Mouse (Mus musculus) central nervous system, embryonic 14 days (tissue): ENCODE results near the gene Krt33b. TPM values are rescaled to one million over a fixed set of nuclear protein-coding genes. Genes with fewer than 3 reads are reported as not detected.

Source experiments
- polyA plus RNA-seq: library from polyadenylated mRNA; depleted of rRNA; stranded (reverse); fragments of >200 nt; gene quantifications from 2 replicates; pipeline ENCODE4 v1.2.3, GENCODE M21; 2012; rRNA removed

Krt33b gene
- polyA plus RNA-seq: 0.16 TPM in 1 of 2 replicates, not detected in the other

GRCm38 (mm10) chr11:100029768-100030167 is at the start of gene Krt33b:
Krt33b (minus strand) TSS chr11:100029868.

GRCm38 (mm10) chr11:100050451-100050850 is 20.8 kb upstream of the Krt33b start, which contains the start of gene Krt31:
Krt31 (minus strand) TSS chr11:100050551.

GRCm38 (mm10) chr11:100041454-100041853 is 11.8 kb upstream of the Krt33b start, which contains the start of gene Krt34:
Krt34 (minus strand) TSS chr11:100041554.

GRCm38 (mm10) chr11:100016112-100016511 is 13.6 kb downstream of the Krt33b start, which contains the start of gene Krt33a:
Krt33a (minus strand) TSS chr11:100016212.

GRCm38 (mm10) chr11:99993620-99994383 is 35.9 kb downstream of the Krt33b start, which contains the start of gene Krtap17-1:
Krtap17-1 (minus strand) TSS chr11:99993994.

GRCm38 (mm10) chr11:99986180-99986647 is 43.5 kb downstream of the Krt33b start, which contains the start of gene Krtap16-1:
Krtap16-1 (minus strand) TSS chr11:99986597.

GRCm38 (mm10) chr11:99978953-99979352 is 50.7 kb downstream of the Krt33b start, which contains the start of gene Krtap29-1:
Krtap29-1 (minus strand) TSS chr11:99979053.

Other genes starting within 250 kb of the Krt33b start
- gene Krtap4-8, start 249.2 kb downstream of the Krt33b start, polyA plus RNA-seq: not detected in 2 replicates
- not detected in 2 replicates for gene Krtap4-9, start 244.7 kb downstream of the Krt33b start, polyA plus RNA-seq
- gene Gm11596, start 236.4 kb downstream of the Krt33b start, polyA plus RNA-seq: not detected in 2 replicates
- not detected in 2 replicates for gene Gm11569, start 230.9 kb downstream of the Krt33b start, polyA plus RNA-seq
- gene Gm11554, start 225.4 kb downstream of the Krt33b start, polyA plus RNA-seq: not detected in 2 replicates
- not detected in 2 replicates for gene Krtap4-13, start 220.0 kb downstream of the Krt33b start, polyA plus RNA-seq
- gene Gm11564, start 214.2 kb downstream of the Krt33b start, polyA plus RNA-seq: not detected in 2 replicates
- not detected in 2 replicates for gene 2300003K06Rik, start 191.8 kb downstream of the Krt33b start, polyA plus RNA-seq
- not detected in 2 replicates for gene Krtap4-16, start 178.3 kb downstream of the Krt33b start, polyA plus RNA-seq
- not detected in 2 replicates for gene Gm11568, start 172.0 kb downstream of the Krt33b start, polyA plus RNA-seq
- gene Gm11559, start 165.4 kb downstream of the Krt33b start, polyA plus RNA-seq: not detected in 2 replicates
- gene Krtap9-1, start 156.5 kb downstream of the Krt33b start, polyA plus RNA-seq: not detected in 2 replicates
- not detected in 2 replicates for gene Gm11567, start 150.7 kb downstream of the Krt33b start, polyA plus RNA-seq
- not detected in 2 replicates for gene Krtap31-1, start 121.9 kb downstream of the Krt33b start, polyA plus RNA-seq
- gene Gm11565, start 115.1 kb downstream of the Krt33b start, polyA plus RNA-seq: not detected in 2 replicates
- not detected in 2 replicates for gene Krtap31-2, start 93.6 kb downstream of the Krt33b start, polyA plus RNA-seq
- gene Krtap9-5, start 81.4 kb downstream of the Krt33b start, polyA plus RNA-seq: not detected in 2 replicates
- gene Krtap29-1, start 50.8 kb downstream of the Krt33b start, polyA plus RNA-seq: not detected in 2 replicates
- not detected in 2 replicates for gene Krtap16-1, start 43.3 kb downstream of the Krt33b start, polyA plus RNA-seq
- gene Krtap17-1, start 35.9 kb downstream of the Krt33b start, polyA plus RNA-seq: 0.29 and 0.34 TPM in 2 replicates
- gene Krt33a, start 13.7 kb downstream of the Krt33b start, polyA plus RNA-seq: not detected in 2 replicates
- gene Krt34, start 11.7 kb upstream of the Krt33b start, polyA plus RNA-seq: not detected in 2 replicates
- gene Krt31, start 20.7 kb upstream of the Krt33b start, polyA plus RNA-seq: not detected in 2 replicates
- not detected in 2 replicates for gene Krt32, start 58.4 kb upstream of the Krt33b start, polyA plus RNA-seq
- not detected in 2 replicates for gene Krt35, start 66.4 kb upstream of the Krt33b start, polyA plus RNA-seq
- gene Krt36, start 75.8 kb upstream of the Krt33b start, polyA plus RNA-seq: not detected in 2 replicates
- 0.11 TPM in 1 of 2 replicates, not detected in the other for gene Krt13, start 91.7 kb upstream of the Krt33b start, polyA plus RNA-seq
- gene Krt15, start 106.1 kb upstream of the Krt33b start, polyA plus RNA-seq: 2.6 and 33.5 TPM in 2 replicates
- gene Krt19, start 118.8 kb upstream of the Krt33b start, polyA plus RNA-seq: 1.3 and 12.8 TPM in 2 replicates
- gene Krt9, start 163.4 kb upstream of the Krt33b start, polyA plus RNA-seq: 0.06 and 0.10 TPM in 2 replicates
- gene Krt14, start 177.7 kb upstream of the Krt33b start, polyA plus RNA-seq: 4.5 and 41.4 TPM in 2 replicates
- not detected in 2 replicates for gene Krt16, start 219.0 kb upstream of the Krt33b start, polyA plus RNA-seq
- 0.59 and 8.2 TPM in 2 replicates for gene Krt17, start 231.2 kb upstream of the Krt33b start, polyA plus RNA-seq
- not detected in 2 replicates for gene Krt42, start 240.0 kb upstream of the Krt33b start, polyA plus RNA-seq